Mouse (Mus musculus) left cerebral cortex, adult 9 months (tissue): ENCODE data around the gene Nat8f4.
A peak's percentile ranks its signal among the peaks of the same experiment; 100 is the strongest.
"Not testable (repeated sequence)": the region's sequence is repeated elsewhere in the genome, so short reads cannot be mapped to it uniquely, and the experiment has no call there.

ENCODE experiments used
- DNase-seq, 2 experiments: peaks; one replicate each; pipeline ENCODE4 v3.0.0; 2022; ENCODE audit warnings: low spot score in 2 of 2

Gene Nat8f4

GRCm38 (mm10) chr6:85904642-85905061, at the start of gene Nat8f4:
Gene Nat8f4 (minus strand): TSS chr6:85904884.
- DNase-seq, result peak; percentile 64 to 88

GRCm38 (mm10) chr6:85948549-85948948, 43.9 kb upstream of the Nat8f4 start:
- DNase-seq, result no peak

- DNase-seq, result no peak
These were observed 37.8 kb upstream of the Nat8f4 start for GRCm38 (mm10) chr6:85942469-85942868.

GRCm38 (mm10) chr6:85938701-85939100, 34.0 kb upstream of the Nat8f4 start:
- no peak for DNase-seq

GRCm38 (mm10) chr6:85936508-85937465, 32.1 kb upstream of the Nat8f4 start:
- peak; percentile 58 to 81 for DNase-seq

DNA sequence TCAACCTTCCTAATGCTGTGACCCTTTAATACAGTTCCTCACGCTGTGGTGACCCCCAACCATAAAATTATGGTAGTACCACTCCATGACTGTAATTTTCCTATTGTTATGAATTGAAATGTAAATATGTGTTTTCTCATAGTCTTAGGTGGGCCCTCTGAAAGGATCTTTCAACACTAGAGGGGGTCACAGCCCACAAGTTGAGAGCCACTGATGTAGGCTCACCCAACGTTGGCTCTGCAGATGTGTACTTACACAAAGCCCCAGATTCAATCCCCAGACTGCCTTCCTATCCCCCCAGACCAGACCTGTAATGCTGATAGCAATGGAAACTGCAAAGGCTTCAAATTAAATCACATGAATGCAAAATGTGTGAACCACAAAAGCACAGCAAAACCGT, 31.0 kb upstream of the Nat8f4 start:
- no peak for DNase-seq

DNA sequence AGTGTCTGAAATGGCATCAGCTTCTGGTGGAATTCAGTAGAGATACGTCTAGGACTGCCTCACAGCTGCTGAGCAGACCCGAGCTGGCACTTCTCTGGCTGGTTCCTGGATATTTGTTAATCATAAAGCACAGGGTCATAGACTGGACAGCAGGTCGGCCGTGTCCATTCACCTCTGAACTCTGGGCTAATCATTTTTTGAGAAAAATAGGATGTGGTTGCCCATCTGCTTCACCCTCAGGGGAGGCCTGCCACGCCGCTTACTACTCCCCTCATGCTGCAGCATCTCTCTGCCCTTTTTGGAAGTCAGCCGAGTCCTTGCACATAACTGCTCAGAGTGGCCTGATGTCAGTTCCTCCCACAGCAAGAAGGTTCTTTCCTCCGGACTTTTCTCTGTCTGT, 29.4 kb upstream of the Nat8f4 start:
- no peak for DNase-seq

- DNase-seq, result no peak
These were observed 24.6 kb upstream of the Nat8f4 start for GRCm38 (mm10) chr6:85929312-85929711.

- DNase-seq, result no peak
These were observed 23.1 kb upstream of the Nat8f4 start for GRCm38 (mm10) chr6:85927476-85928464.

DNA sequence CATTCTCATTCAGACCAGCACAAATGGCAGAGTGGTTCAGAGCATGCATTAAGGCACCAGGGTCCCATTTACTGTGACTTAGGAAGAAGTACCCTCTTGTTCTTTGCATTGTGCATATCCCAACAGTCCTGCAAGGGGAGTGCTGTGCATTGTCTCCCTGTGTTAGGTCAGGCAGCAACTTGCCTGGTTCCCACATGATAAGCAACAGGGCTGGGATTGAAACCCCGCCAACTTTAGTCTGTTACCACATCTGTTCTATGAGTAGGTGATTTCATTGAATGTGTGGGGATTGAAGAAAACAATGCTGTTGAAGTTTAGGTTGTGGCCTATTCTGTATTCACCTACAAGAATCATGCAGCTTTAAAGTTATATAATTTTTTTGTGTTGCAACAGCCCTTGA, 22.0 kb upstream of the Nat8f4 start:
- DNase-seq, result no peak

GRCm38 (mm10) chr6:85923643-85924042, 19.0 kb upstream of the Nat8f4 start:
- DNase-seq, result no peak

DNA sequence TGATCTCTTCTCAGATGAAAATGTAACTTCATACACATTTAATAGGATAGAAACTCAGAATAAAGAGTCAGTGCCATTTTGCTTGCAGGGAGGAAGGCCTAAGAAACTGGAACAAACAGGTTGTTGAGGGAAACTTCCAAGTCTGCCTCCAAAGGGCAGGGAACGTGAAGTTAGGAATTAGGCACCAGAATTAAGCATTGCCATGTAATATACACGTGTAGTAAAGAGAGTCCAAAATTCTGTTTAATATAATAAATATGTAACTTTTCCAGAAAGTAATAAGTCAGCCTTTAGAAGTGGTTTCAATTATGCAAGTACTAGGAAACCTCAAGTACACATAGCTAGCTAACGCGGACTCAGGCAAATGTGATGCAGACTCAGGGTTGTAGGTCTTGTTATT, 14.7 kb upstream of the Nat8f4 start:
- DNase-seq, result no peak

DNA sequence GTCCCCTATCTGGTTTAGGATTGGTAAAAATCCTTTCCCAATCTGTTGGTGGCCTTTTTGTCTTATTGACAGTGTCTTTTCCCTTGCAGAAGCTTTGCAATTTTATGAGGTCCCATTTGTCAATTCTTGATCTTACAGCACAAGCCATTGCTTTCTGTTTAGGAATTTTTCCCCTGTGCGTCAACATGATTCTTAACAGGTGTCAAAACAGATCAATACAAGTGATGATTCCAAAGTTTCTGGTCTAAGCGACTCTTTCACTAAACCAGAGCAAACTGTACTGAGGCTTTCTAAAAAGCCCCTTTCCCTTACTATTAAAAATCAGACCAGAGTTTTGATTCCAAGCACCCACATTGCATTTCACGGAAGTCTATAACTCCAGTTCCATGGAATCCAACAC, 13.7 kb upstream of the Nat8f4 start:
- not testable (repeated sequence) for DNase-seq

DNA sequence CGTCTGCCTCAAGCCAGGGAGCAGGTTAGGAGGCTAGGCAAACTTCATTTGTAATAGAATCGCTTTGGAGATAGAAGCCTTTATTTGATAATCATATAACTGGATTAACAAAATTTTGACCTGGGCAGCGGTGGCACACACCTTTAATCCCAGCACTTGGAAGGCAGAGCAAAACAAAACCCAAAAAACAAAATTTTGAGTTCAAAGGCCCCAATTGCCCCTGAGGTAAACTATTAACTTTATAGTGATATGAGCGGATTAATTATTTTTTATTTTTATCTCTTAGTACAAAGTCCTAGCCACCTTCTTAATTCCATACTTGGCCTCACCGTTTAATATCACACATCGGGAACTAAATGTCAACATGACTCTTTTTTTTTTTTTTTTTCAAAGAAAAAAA, 11.9 kb upstream of the Nat8f4 start:
- DNase-seq, result no peak

DNA sequence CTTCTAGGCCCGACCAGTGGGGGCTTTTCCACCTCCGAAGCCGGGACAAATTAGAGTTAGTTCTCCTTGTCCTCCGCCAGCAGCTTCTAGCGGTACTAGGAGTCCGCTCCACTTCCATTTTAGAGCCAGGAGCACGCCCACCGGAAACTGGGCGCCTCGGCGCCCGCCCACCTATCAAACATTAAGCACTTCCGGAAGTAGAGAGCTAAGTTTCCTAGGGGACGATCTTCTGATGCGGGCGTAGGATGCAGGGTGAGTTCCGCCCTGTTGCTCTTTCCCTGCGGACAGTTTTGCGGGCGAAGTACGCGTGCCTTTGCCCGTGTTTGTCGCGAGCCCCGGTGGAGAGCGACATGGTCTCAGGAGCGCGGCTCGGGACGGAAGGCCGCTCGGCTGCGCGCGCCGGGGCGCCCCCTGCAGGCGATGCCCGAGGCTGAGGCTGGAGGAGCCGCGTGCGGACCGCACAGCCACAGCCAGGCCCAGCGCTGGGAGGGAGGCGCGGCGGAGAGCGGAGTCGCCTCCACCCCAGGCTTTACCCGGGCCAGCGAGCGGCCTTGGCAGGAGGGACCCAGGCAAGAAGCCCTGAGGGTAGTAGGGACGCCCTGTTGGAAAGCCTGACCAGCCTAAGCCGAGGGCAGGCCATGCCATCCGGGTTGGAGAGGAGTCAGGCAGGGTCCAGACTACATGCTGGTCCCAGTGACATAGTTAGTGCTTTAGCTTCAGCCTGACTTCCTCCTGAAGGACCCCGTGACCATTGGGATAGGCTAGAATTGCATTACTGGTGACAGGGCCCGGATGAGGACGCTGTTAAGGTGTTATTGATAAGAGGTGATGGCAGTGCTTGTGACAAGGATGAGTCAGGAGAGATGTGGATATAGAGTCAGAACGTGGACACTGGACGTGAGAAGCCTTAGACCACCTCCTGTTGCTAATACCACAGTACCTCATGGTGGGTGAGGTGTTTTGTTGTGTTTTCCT, 11.1 kb upstream of the Nat8f4 start, which contains the start of gene Nat8f1:
TSS of gene Nat8f1 (minus strand) at position 149 of the 975 bp plus-strand sequence.
- DNase-seq, result peak; percentile 76 to 92

DNA sequence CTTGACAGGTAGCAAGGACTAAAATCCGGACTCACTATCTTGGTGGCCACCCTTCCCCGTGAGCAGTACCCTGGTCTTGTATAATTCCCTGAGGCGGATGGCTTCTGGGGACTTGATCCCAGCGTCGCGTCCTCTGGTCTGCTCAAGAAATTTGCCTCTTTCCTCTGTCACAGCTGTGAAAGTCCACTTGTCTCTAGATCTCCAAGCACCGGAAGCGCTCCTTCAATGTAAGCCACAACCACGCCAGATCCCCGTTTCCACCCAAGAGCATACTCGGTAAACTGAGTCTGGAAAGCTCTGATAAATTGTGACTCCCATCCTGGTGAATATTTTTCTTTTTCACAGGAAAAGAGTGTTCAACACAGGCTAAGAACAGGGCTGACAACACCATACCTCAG, 10.5 kb upstream of the Nat8f4 start:
- no peak for DNase-seq

DNA sequence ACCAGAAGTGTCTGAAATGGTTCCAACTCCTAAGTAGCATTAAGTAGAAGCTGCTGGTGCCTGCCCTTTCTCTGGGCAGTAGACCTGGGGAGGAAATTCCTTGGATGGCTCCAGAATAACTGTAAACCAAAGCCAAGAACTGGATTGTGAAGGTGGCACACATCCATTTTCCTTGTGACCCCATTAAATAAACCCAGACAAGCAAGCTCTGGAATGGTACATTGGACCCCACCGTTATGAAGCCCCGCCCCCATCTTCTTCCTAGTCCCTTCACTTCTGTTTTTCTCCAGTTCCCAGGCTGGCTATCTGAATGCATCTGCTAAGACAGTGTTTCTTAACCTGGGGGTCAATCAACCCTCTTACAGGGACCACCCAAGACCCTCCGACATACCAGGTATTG, 6.9 kb upstream of the Nat8f4 start, which contains the start of gene Tprkb:
TSS of gene Tprkb (plus strand) at position 279 of the 400 bp plus-strand sequence.
- DNase-seq, result no peak

DNA sequence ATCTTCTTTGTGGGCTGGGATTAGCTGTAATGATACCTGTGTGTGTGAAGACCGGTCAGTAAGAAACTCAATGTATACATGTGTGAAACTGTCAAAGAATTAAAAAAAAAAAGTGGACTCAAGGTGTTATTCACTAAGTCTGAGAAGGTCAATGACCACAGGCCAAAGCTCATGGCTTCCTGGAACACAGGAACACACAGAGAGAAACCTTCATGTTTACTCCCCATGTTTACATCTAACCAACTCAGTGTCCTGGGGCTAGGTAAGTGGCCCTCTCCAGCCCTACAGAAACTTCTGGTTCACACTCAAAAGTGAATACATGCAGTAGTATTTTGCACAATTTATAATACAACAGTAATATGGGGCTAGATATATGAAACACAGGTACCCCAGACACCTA, 5.0 kb upstream of the Nat8f4 start:
- DNase-seq, result no peak

DNA sequence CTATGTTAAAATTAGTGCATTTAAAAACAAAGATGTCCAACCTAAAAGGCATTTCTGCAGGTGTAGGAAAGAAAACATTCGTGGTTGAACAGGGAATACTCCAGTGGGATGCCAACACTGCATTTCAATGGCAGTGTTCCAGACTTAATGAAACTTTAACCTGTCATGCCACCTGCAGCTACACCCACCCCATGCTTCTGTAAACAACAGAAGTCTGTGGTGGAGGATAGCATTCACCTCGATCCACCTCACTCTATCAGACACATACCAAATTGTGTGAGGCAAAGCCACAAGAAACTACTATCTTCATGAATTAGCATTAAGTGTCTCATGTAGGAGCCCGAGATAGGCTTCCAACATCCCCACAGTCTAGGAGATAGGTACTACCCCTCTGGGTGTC, 3.7 kb upstream of the Nat8f4 start:
- no peak for DNase-seq

GRCm38 (mm10) chr6:85906911-85907351, 2.2 kb upstream of the Nat8f4 start:
- peak; percentile 77 to 78 for DNase-seq

DNA sequence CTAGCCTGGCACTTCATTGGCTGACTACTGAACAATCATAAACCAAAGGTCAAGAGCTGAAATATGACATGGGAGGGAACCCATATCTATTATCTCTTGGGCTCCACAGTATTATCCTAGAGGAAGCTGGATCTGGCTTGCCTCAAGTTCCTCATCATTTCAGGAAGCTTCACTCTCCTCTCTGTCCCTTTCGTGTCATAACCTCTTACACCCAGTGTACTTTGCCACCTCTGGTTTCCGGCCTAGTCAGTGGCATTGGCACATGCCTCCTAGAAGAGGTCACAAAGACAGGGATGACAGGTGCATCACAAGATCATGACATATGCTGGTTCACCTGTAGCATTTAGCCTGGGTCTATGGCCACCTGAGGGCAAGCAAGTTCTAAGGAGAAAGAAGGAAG, 2.4 kb downstream of the Nat8f4 start:
- no peak for DNase-seq
